21 mouse cellular contexts compared by ENCODE assay signal in the genomic region with DNA sequence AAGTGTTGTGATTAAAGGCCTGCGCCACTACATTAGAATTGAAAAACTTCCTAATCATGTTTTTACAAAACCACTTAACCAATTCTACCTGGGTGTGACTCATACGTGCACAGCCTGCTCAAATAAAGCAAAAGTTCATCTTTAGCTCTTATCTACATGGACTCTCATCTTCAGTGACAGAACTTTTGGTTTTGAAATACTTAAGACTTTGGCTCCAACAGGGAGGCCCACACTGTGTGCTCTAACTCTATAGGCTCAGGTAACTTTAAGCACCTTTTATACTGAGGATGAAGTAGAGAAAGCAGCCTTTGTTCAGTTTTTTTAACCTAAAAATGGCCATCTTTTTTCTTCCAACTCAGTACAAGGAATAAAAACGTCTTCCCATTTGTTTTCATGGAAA. TPM values are rescaled to one million over a fixed set of nuclear protein-coding genes. Genes with fewer than 3 reads are reported as not detected.
DNase-seq lines count a peak whose midpoint lies in the region; ATAC-seq lines count a peak whose summit lies in the region.
"Had no signal": no experiment of that assay in that cellular context is flagged by ENCODE, and none has a peak within 500 bp of the region (broad histone marks: within the 10 kb centered on the region; RNA-seq: fewer than 3 reads in every experiment).

No protein-coding gene starts in this region.

- WGBS in liver, embryonic 13.5 days (ENCODE audit: insufficient replicate concordance): 49% methylated on average over 3 of the region's 3 CpGs
- WGBS in liver, embryonic 12.5 days (ENCODE audit: insufficient replicate concordance): 53% methylated on average over 3 of the region's 3 CpGs
- WGBS in intestine, embryonic 16.5 days: 73% methylated on average over 3 of the region's 3 CpGs

- no peaks in the 10 kb centered on the region for H3K9me3 ChIP-seq in liver, embryonic 13.5 days (replicated peaks)
- H3K9me3 ChIP-seq in liver, embryonic 12.5 days (replicated peaks): no peaks in the 10 kb centered on the region
- no peaks in the 10 kb centered on the region for H3K9me3 ChIP-seq in intestine, embryonic 16.5 days (ENCODE audit: control insufficient read depth, low read length)
- H3K9me3 ChIP-seq: embryonic facial prominence, embryonic 12.5 days; embryonic facial prominence, embryonic 15.5 days; forebrain, embryonic 12.5 days; forebrain, embryonic 15.5 days; hindbrain, embryonic 12.5 days; hindbrain, embryonic 15.5 days had no signal

- H3K36me3 ChIP-seq in liver, embryonic 13.5 days: peaks cover 73% of the 10 kb centered on the region
- H3K36me3 ChIP-seq in liver, embryonic 12.5 days: peaks cover 80% of the 10 kb centered on the region
- H3K36me3 ChIP-seq in intestine, embryonic 16.5 days (ENCODE audit: control insufficient read depth, insufficient read depth, low read length): peaks cover 13% of the 10 kb centered on the region

- peak overlapping the region; percentile 35; the same call in 1 of the 2 replicates for H3K27ac ChIP-seq in liver, embryonic 13.5 days
- no peak overlapping the region for H3K27ac ChIP-seq in liver, embryonic 12.5 days
- H3K27ac ChIP-seq in intestine, embryonic 16.5 days (ENCODE audit: low read length): no peak overlapping the region
- H3K27ac ChIP-seq: embryonic facial prominence, embryonic 12.5 days; embryonic facial prominence, embryonic 15.5 days; forebrain, embryonic 12.5 days; forebrain, embryonic 15.5 days; hindbrain, embryonic 12.5 days; hindbrain, embryonic 15.5 days had no signal

- no peak overlapping the region for H3K9ac ChIP-seq in liver, embryonic 13.5 days
- H3K9ac ChIP-seq in liver, embryonic 12.5 days: no peak overlapping the region
- no peak overlapping the region for H3K9ac ChIP-seq in intestine, embryonic 16.5 days (ENCODE audit: low read depth, low read length)
- H3K9ac ChIP-seq: embryonic facial prominence, embryonic 12.5 days; embryonic facial prominence, embryonic 15.5 days; forebrain, embryonic 12.5 days; forebrain, embryonic 15.5 days; hindbrain, embryonic 12.5 days; hindbrain, embryonic 15.5 days had no signal

- ATAC-seq in liver, embryonic 13.5 days (ENCODE audit: low read depth): no peak
- ATAC-seq in liver, embryonic 12.5 days: no peak
- ATAC-seq in intestine, embryonic 16.5 days: peak; percentile 60; the same call in 1 of the 2 replicates
- no peak for ATAC-seq in activated CD4-positive, CD25-positive, alpha-beta regulatory T cell, adult 4 months
- ATAC-seq: forebrain, embryonic 15.5 days; Patski had no signal

- 0 out of 2 replicates have a peak, but pooled peaks cover under 1% of the 10 kb centered on the region for H3K4me1 ChIP-seq in liver, embryonic 13.5 days (replicated peaks)
- H3K4me1 ChIP-seq in liver, embryonic 12.5 days: no peaks in the 10 kb centered on the region
- no peaks in the 10 kb centered on the region for H3K4me1 ChIP-seq in intestine, embryonic 16.5 days (ENCODE audit: control insufficient read depth, insufficient read depth, low read length)
- H3K4me1 ChIP-seq: embryonic facial prominence, embryonic 12.5 days; embryonic facial prominence, embryonic 15.5 days; forebrain, embryonic 12.5 days; forebrain, embryonic 15.5 days; hindbrain, embryonic 12.5 days; hindbrain, embryonic 15.5 days had no signal

- no peak overlapping the region for H3K4me2 ChIP-seq in liver, embryonic 13.5 days
- H3K4me2 ChIP-seq in liver, embryonic 12.5 days: no peak overlapping the region
- no peak overlapping the region for H3K4me2 ChIP-seq in intestine, embryonic 16.5 days (ENCODE audit: low read depth, low read length)
- H3K4me2 ChIP-seq: embryonic facial prominence, embryonic 12.5 days; embryonic facial prominence, embryonic 15.5 days; forebrain, embryonic 12.5 days; forebrain, embryonic 15.5 days; heart, embryonic 11.5 days; hindbrain, embryonic 12.5 days; hindbrain, embryonic 15.5 days had no signal

- H3K4me3 ChIP-seq in liver, embryonic 13.5 days (replicated peaks): no peak overlapping the region
- no peak overlapping the region for H3K4me3 ChIP-seq in liver, embryonic 12.5 days
- no peak overlapping the region for H3K4me3 ChIP-seq in intestine, embryonic 16.5 days (ENCODE audit: low read length)
- H3K4me3 ChIP-seq: embryonic facial prominence, embryonic 12.5 days; embryonic facial prominence, embryonic 15.5 days; forebrain, embryonic 12.5 days; forebrain, embryonic 15.5 days; hindbrain, embryonic 12.5 days; hindbrain, embryonic 15.5 days had no signal

- peak; percentile 1 for DNase-seq in heart, adult 11 months
- no peak for DNase-seq in heart, adult 18-20 months
- no peak for DNase-seq in liver, embryonic 13.5 days
- DNase-seq: adrenal gland, adult 2 months; adrenal gland, postnatal 14 days; cerebellum, adult 11 months; cerebellum, adult 2 months; cerebellum, adult 9-11 months; cerebellum, postnatal 25 days; gastrocnemius, postnatal 25 days had no signal

- no peaks in the 10 kb centered on the region for H3K27me3 ChIP-seq in liver, embryonic 13.5 days
- H3K27me3 ChIP-seq in liver, embryonic 12.5 days (replicated peaks): no peaks in the 10 kb centered on the region
- H3K27me3 ChIP-seq in intestine, embryonic 16.5 days (replicated peaks; ENCODE audit: control insufficient read depth, insufficient read depth, low read length): no peaks in the 10 kb centered on the region
- H3K27me3 ChIP-seq: embryonic facial prominence, embryonic 12.5 days; embryonic facial prominence, embryonic 15.5 days; forebrain, embryonic 12.5 days; forebrain, embryonic 15.5 days; hindbrain, embryonic 12.5 days; hindbrain, embryonic 15.5 days; Patski had no signal

RNA-seq across cellular contexts. Expression of gene Usp40, which starts 55.3 kb away (rescaled TPM):
- total RNA-seq in heart, adult 18-20 months (2021): 10 to 100 TPM; 15.0 to 15.6 TPM
- 7.5 and 9.2 TPM in 2 replicates for polyA plus RNA-seq in liver, embryonic 13.5 days (2015; fragmentation: Nextera tagmentation; extraction: Ambion mirVana)
- polyA plus RNA-seq in liver, embryonic 12.5 days (2016; fragmentation: Nextera tagmentation; extraction: Ambion mirVana): 13.3 and 13.4 TPM in 2 replicates
- 27.4 and 28.4 TPM in 2 replicates for polyA plus RNA-seq in intestine, embryonic 16.5 days (2015; fragmentation: Nextera tagmentation; extraction: Ambion mirVana)
- polyA plus RNA-seq in activated CD4-positive, CD25-positive, alpha-beta regulatory T cell, adult 4 months (2017; shearing (Covaris generic)): 10 to 100 TPM; 17.2 to 20.1 TPM
